Mouse (Mus musculus): ENCODE data around the gene Glyatl3. TPM values are rescaled to one million over a fixed set of nuclear protein-coding genes. Genes with fewer than 3 reads are reported as not detected.

Gene Glyatl3
- not detected in 4 replicates for total RNA-seq (2023; ENCODE audit: inconsistent age)

GRCm38 (mm10) chr17:40914250-40914649 lies at the start of gene Glyatl3:
Gene Glyatl3 (minus strand): TSS chr17:40914350.

GRCm38 (mm10) chr17:40934420-40935231 lies 20.5 kb upstream of the Glyatl3 start, which contains the start of the genes Mut and Cenpq:
Gene Mut (plus strand): TSS chr17:40934685.
Gene Cenpq (minus strand): TSS chr17:40935047.

GRCm38 (mm10) chr17:40879924-40880691 lies 34.0 kb downstream of the Glyatl3 start, which contains the start of gene 9130008F23Rik:
Gene 9130008F23Rik (minus strand): TSS chr17:40880559.

Other genes starting within 250 kb of the Glyatl3 start
- gene Esp1, start 187.2 kb downstream of the Glyatl3 start, total RNA-seq (2023; ENCODE audit: inconsistent age) = not detected in 4 replicates
- not detected in 4 replicates for gene Crisp2, start 107.3 kb downstream of the Glyatl3 start, total RNA-seq (2023; ENCODE audit: inconsistent age)
- not detected in 4 replicates for gene Rhag, start 103.2 kb downstream of the Glyatl3 start, total RNA-seq (2023; ENCODE audit: inconsistent age)
- not detected in 4 replicates for gene 9130008F23Rik, start 33.8 kb downstream of the Glyatl3 start, total RNA-seq (2023; ENCODE audit: inconsistent age)
- 8.8 to 14.9 TPM (median 10.6 TPM) in 4 replicates for gene Mut, start 20.3 kb upstream of the Glyatl3 start, total RNA-seq (2023; ENCODE audit: inconsistent age)
- gene Cenpq, start 20.7 kb upstream of the Glyatl3 start, total RNA-seq (2023; ENCODE audit: inconsistent age) = 44.2 to 50.0 TPM (median 46.4 TPM) in 4 replicates